Mouse (Mus musculus) fat pad, adult 2 months (tissue): ENCODE results near the gene Pgrmc1.

Source experiments
- DNase-seq: peaks from one replicate; pipeline ENCODE4 v3.0.0-alpha.2; 2011; ENCODE audit warnings: low read depth, low spot score; ENCODE audit errors: extremely low read depth

The Pgrmc1 gene

DNA sequence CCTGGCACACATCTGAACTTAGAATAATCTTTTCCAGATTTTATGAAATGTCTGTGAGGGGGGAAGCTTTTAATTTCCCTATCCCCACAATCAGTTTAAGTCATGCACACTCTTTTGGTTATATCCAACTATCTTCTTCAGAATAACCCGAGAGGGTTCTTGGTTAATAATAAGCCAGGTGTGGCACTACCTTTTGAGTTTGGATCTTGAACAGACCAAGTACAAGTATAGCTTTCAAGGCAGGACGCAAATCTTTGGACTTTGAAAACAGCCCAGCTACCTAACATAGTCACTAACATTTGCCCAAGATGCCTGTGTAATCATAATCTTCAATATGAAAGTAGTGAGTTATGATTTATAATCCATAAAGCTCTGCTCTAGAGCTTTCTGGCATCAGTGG lies 4.9 kb downstream of the Pgrmc1 start:
- DNase-seq, result no peak

- peak; percentile 40 for DNase-seq
These were observed 6.0 kb downstream of the Pgrmc1 start for GRCm38 (mm10) chrX:36604040-36604439.

GRCm38 (mm10) chrX:36609117-36609516 lies 11.1 kb downstream of the Pgrmc1 start:
- DNase-seq, result no peak

DNA sequence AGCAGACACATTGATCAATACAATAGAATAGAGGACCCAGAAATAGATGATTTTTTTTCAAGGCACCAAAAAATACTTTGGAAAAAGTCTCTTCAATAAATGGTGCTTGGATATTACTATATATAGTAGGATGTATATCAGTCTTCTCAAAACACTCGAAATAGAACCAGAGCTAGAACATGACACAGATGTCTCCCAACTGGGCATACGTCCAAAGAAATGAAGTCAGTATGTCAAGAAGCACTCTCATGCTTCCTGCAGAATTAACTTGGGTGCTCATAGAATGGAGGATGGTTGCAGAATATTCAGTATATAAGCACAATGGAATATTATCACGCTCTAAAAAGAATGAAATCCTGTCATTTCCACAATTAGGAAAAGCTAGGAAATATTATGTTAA lies 30.1 kb downstream of the Pgrmc1 start:
- DNase-seq, result no peak

DNA sequence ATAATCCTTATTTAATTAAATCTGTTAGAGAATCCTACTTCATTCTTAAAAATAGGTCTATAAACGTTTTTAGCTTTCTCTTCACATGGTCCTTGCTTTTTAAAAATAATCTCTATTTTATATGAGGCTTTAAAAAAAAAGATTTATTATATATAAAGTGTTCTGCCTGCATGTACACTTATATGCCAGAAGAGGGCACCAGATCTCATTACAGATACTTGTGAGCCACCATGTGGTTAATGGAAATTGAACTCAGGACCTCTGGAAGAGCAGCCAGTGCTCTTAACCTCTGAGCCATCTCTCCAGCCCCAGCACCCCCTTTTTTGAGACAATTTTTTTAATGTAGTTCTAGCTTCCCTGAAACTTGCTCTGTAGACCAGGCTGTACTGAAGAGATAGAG lies 32.8 kb downstream of the Pgrmc1 start:
- DNase-seq, result no peak

DNA sequence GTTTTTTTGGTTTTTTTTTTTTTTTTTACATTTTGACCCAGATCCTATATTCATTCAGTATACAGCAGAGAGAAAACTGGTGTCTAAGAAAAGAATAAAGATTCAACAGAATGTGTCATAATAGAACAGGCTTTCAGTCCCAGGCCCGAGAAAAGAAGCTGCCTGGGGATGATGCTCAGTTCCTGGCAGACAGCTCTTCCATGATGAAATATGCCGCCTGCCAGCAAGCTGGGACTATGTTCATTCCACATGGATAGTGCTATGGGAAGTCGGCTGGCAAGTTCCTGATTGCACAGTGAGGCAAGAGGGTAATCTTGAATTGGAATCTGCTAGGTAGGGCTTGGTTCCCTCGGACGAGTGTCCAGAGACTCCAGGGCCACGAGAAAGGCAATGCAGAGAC lies 42.0 kb downstream of the Pgrmc1 start:
- DNase-seq, result no peak

- no peak for DNase-seq
These were observed 46.9 kb downstream of the Pgrmc1 start, which contains the start of gene Akap17b for GRCm38 (mm10) chrX:36644657-36645551. TSS of gene Akap17b (minus strand) at chrX:36645395.
